Mouse (Mus musculus) midbrain, embryonic 15.5 days (tissue): Measurements from ENCODE around the gene Muc3. TPM values are rescaled to one million over a fixed set of nuclear protein-coding genes. Genes with fewer than 3 reads are reported as not detected.
"Not testable (repeated sequence)": the region's sequence is repeated elsewhere in the genome, so short reads cannot be mapped to it uniquely, and the experiment has no call there.

Experiments
- ATAC-seq: fragments of 200-750 bp; cut with Nextera tagmentation; replicated peaks from 2 replicates; pipeline ENCODE4 v1.8.0; 2017; ENCODE audit warnings: moderate TSS enrichment
- H3K27ac ChIP-seq: fragments of 300-500 bp; sonication (generic); 2 replicates; pipeline ENCODE4 v1.5.1; 2015; ENCODE audit warnings: mild to moderate bottlenecking, inconsistent platforms
- H3K27me3 ChIP-seq: fragments of 300-500 bp; sonication (generic); replicated peaks from 2 replicates; pipeline ENCODE4 v1.6.1; 2015; ENCODE audit warnings: inconsistent platforms
- H3K36me3 ChIP-seq: fragments of 300-500 bp; sonication (generic); replicated peaks from 2 replicates; pipeline ENCODE4 v1.6.1; 2015; ENCODE audit warnings: inconsistent platforms
- H3K4me1 ChIP-seq: fragments of 300-500 bp; sonication (generic); 2 replicates; pipeline ENCODE4 v1.6.1; 2015; ENCODE audit warnings: inconsistent platforms
- H3K4me2 ChIP-seq: fragments of 300-500 bp; sonication (generic); 2 replicates; pipeline ENCODE4 v1.6.1; 2015; ENCODE audit warnings: inconsistent platforms, mild to moderate bottlenecking, moderate library complexity
- H3K4me3 ChIP-seq: fragments of 300-500 bp; sonication (generic); 2 replicates; pipeline ENCODE4 v1.5.1; 2015; ENCODE audit warnings: mild to moderate bottlenecking, inconsistent platforms
- H3K9ac ChIP-seq: fragments of 300-500 bp; sonication (generic); 2 replicates; pipeline ENCODE4 v1.6.1; 2015; ENCODE audit warnings: mild to moderate bottlenecking, inconsistent platforms
- H3K9me3 ChIP-seq: fragments of 300-500 bp; sonication (generic); 2 replicates; pipeline ENCODE4 v1.6.1; 2016; ENCODE audit warnings: inconsistent platforms
- WGBS: fragments of 180-500 bp; shearing (Covaris S2); methylation state at CpG from one replicate; pipeline ENCODE4 v1.1.7; 2015; ENCODE audit warnings: mixed read lengths; 5-methylcytosine and 5-hydroxymethylcytosine counted together
- polyA plus RNA-seq: library from polyadenylated mRNA; unstranded; fragments of >200 nt; fragmentation: Nextera tagmentation; extraction: Ambion mirVana; gene quantifications from 2 replicates; pipeline ENCODE4 v1.2.1, GENCODE M21; 2015

The Muc3 gene
- polyA plus RNA-seq = not detected in 2 replicates

- H3K4me3 ChIP-seq, ATAC-seq, H3K4me1 ChIP-seq: not testable (repeated sequence)
These were observed at the start of gene Muc3 for GRCm38 (mm10) chr5:137149272-137149882. Gene Muc3 (minus strand): TSS chr5:137149322.

GRCm38 (mm10) chr5:137194488-137195120 lies 45.5 kb upstream of the Muc3 start:
- no peaks in the 10 kb centered on the region for H3K36me3 ChIP-seq
- 88% methylated on average over 8 of the region's 8 CpGs for WGBS
- ATAC-seq = no peak

More at GRCm38 (mm10) chr5:137149272-137149882, at the start of gene Muc3:
- H3K27ac ChIP-seq, H3K4me2 ChIP-seq, H3K9ac ChIP-seq, H3K36me3 ChIP-seq, H3K27me3 ChIP-seq, H3K9me3 ChIP-seq: not testable (repeated sequence)

GRCm38 (mm10) chr5:137193279-137193952 lies 44.3 kb upstream of the Muc3 start:
- no peaks in the 10 kb centered on the region for H3K9me3 ChIP-seq
- 0 out of 2 replicates have a peak, but pooled peaks cover 2% of the 10 kb centered on the region for H3K4me1 ChIP-seq
- no peaks in the 10 kb centered on the region for H3K27me3 ChIP-seq
- no peak overlapping the region for H3K4me3 ChIP-seq
- no peaks in the 10 kb centered on the region for H3K36me3 ChIP-seq
- no peak overlapping the region for H3K4me2 ChIP-seq
- H3K27ac ChIP-seq = no peak overlapping the region
- ATAC-seq = no peak
- 76% methylated on average over 8 of the region's 8 CpGs for WGBS
- H3K9ac ChIP-seq = no peak overlapping the region

More at GRCm38 (mm10) chr5:137194488-137195120, 45.5 kb upstream of the Muc3 start:
- no peak overlapping the region for H3K4me3 ChIP-seq
- no peak overlapping the region for H3K27ac ChIP-seq
- 0 out of 2 replicates have a peak, but pooled peaks cover under 1% of the 10 kb centered on the region for H3K4me1 ChIP-seq
- H3K27me3 ChIP-seq = no peaks in the 10 kb centered on the region
- no peaks in the 10 kb centered on the region for H3K9me3 ChIP-seq
- no peak overlapping the region for H3K9ac ChIP-seq
- no peak overlapping the region for H3K4me2 ChIP-seq

GRCm38 (mm10) chr5:137189326-137189725 lies 40.2 kb upstream of the Muc3 start:
- WGBS = 1% methylated on average over 34 of the region's 34 CpGs
- H3K27me3 ChIP-seq = no peaks in the 10 kb centered on the region; the same call in 1 of the 2 replicates
- peak overlapping the region; percentile 77 for H3K4me2 ChIP-seq
- H3K4me3 ChIP-seq = peak overlapping the region; percentile 52
- 0 out of 2 replicates have a peak, but pooled peaks cover 2% of the 10 kb centered on the region for H3K4me1 ChIP-seq
- peak overlapping the region; percentile 52; the same call in 1 of the 2 replicates for H3K27ac ChIP-seq
- no peaks in the 10 kb centered on the region for H3K36me3 ChIP-seq
- H3K9me3 ChIP-seq = no peaks in the 10 kb centered on the region
- no peak for ATAC-seq
- peak overlapping the region; percentile 57 for H3K9ac ChIP-seq

GRCm38 (mm10) chr5:137185362-137185761 lies 36.2 kb upstream of the Muc3 start:
- H3K9me3 ChIP-seq = no peaks in the 10 kb centered on the region
- no peak overlapping the region for H3K4me3 ChIP-seq
- H3K27me3 ChIP-seq = no peaks in the 10 kb centered on the region; the same call in 1 of the 2 replicates
- H3K4me1 ChIP-seq = 0 out of 2 replicates have a peak, but pooled peaks cover 2% of the 10 kb centered on the region
- no peak for ATAC-seq
- no peaks in the 10 kb centered on the region for H3K36me3 ChIP-seq
- H3K27ac ChIP-seq = no peak overlapping the region
- no peak overlapping the region for H3K4me2 ChIP-seq
- no peak overlapping the region for H3K9ac ChIP-seq
- 85% methylated on average over 8 of the region's 8 CpGs for WGBS

- Histone ChIP-seq H3K4me2 (no peak overlapping the region), H3K27me3 (no peaks in the 10 kb centered on the region), H3K9me3 (no peaks in the 10 kb centered on the region), H3K4me3 (no peak overlapping the region), H3K9ac (no peak overlapping the region), H3K36me3 (no peaks in the 10 kb centered on the region), H3K27ac (no peak overlapping the region), H3K4me1 (no peaks in the 10 kb centered on the region)
- no peak for ATAC-seq
- 81% methylated on average over 8 of the region's 8 CpGs for WGBS
These were observed 30.7 kb upstream of the Muc3 start for GRCm38 (mm10) chr5:137179646-137180374.

- no peak for ATAC-seq
- Histone ChIP-seq H3K4me3 (no peak overlapping the region), H3K9me3 (no peaks in the 10 kb centered on the region), H3K4me1 (no peaks in the 10 kb centered on the region), H3K9ac (no peak overlapping the region), H3K36me3 (no peaks in the 10 kb centered on the region), H3K27ac (no peak overlapping the region), H3K4me2 (no peak overlapping the region), H3K27me3 (no peaks in the 10 kb centered on the region)
- WGBS = 76% methylated on average over 6 of the region's 6 CpGs
These were observed 24.8 kb upstream of the Muc3 start for GRCm38 (mm10) chr5:137173967-137174366.

- WGBS = 0% methylated on average over 1 of the region's 1 CpGs
These were observed 23.5 kb upstream of the Muc3 start for GRCm38 (mm10) chr5:137172591-137172990.

GRCm38 (mm10) chr5:137171478-137171877 lies 22.4 kb upstream of the Muc3 start:
- 80% methylated on average over 7 of the region's 7 CpGs for WGBS
- ATAC-seq = no peak
- H3K4me1 ChIP-seq = no peaks in the 10 kb centered on the region

More at GRCm38 (mm10) chr5:137172591-137172990, 23.5 kb upstream of the Muc3 start:
- Histone ChIP-seq H3K27ac (no peak overlapping the region), H3K4me3 (no peak overlapping the region), H3K4me2 (no peak overlapping the region), H3K9me3 (no peaks in the 10 kb centered on the region), H3K36me3 (no peaks in the 10 kb centered on the region), H3K9ac (no peak overlapping the region), H3K4me1 (no peaks in the 10 kb centered on the region), H3K27me3 (no peaks in the 10 kb centered on the region)
- no peak for ATAC-seq

GRCm38 (mm10) chr5:137170836-137171380 lies 21.8 kb upstream of the Muc3 start:
- Histone ChIP-seq H3K4me1 (no peaks in the 10 kb centered on the region), H3K4me2 (no peak overlapping the region), H3K27me3 (no peaks in the 10 kb centered on the region), H3K27ac (no peak overlapping the region), H3K9ac (no peak overlapping the region), H3K36me3 (no peaks in the 10 kb centered on the region), H3K4me3 (no peak overlapping the region), H3K9me3 (no peaks in the 10 kb centered on the region)
- no peak for ATAC-seq
- 77% methylated on average over 9 of the region's 9 CpGs for WGBS

More at GRCm38 (mm10) chr5:137171478-137171877, 22.4 kb upstream of the Muc3 start:
- Histone ChIP-seq H3K4me3 (no peak overlapping the region), H3K4me2 (no peak overlapping the region), H3K9ac (no peak overlapping the region), H3K9me3 (no peaks in the 10 kb centered on the region), H3K27me3 (no peaks in the 10 kb centered on the region), H3K36me3 (no peaks in the 10 kb centered on the region), H3K27ac (no peak overlapping the region)

- H3K4me1 ChIP-seq = no peaks in the 10 kb centered on the region
- no peak overlapping the region for H3K4me2 ChIP-seq
- H3K36me3 ChIP-seq = no peaks in the 10 kb centered on the region
- no peak overlapping the region for H3K4me3 ChIP-seq
- no peaks in the 10 kb centered on the region for H3K27me3 ChIP-seq
- WGBS = 80% methylated on average over 6 of the region's 6 CpGs
- no peak overlapping the region for H3K27ac ChIP-seq
- H3K9ac ChIP-seq = no peak overlapping the region
- ATAC-seq = no peak
- no peaks in the 10 kb centered on the region for H3K9me3 ChIP-seq
These were observed 18.4 kb upstream of the Muc3 start for GRCm38 (mm10) chr5:137167539-137167938.

- H3K27me3 ChIP-seq = no peaks in the 10 kb centered on the region
- no peak overlapping the region for H3K4me3 ChIP-seq
- 85% methylated on average over 9 of the region's 9 CpGs for WGBS
- no peaks in the 10 kb centered on the region for H3K36me3 ChIP-seq
- H3K4me2 ChIP-seq = no peak overlapping the region
- H3K4me1 ChIP-seq = no peaks in the 10 kb centered on the region
- no peak overlapping the region for H3K9ac ChIP-seq
- no peak overlapping the region for H3K27ac ChIP-seq
- no peak for ATAC-seq
- H3K9me3 ChIP-seq = no peaks in the 10 kb centered on the region
These were observed 16.9 kb upstream of the Muc3 start for GRCm38 (mm10) chr5:137166012-137166411.
